Mouse (Mus musculus) adrenal gland, adult 18-20 months (tissue): ENCODE results near the gene Inafm2. TPM values are rescaled to one million over a fixed set of nuclear protein-coding genes. Genes with fewer than 3 reads are reported as not detected.

Experiments
- DNase-seq, 2 experiments: peaks; one replicate each; pipeline ENCODE4 v3.0.0; 2021 to 2022; ENCODE audit warnings: low spot score in 2 of 2
- total RNA-seq, 2 experiments: library from RNA; stranded (reverse); gene quantifications; 1 replicate in 1 of 2; 2 replicates in 1 of 2; pipeline ENCODE4 v1.2.3; 2021

Gene Inafm2
- total RNA-seq, 2 experiments from 2014 or later = 35.2 to 40.1 TPM

DNA sequence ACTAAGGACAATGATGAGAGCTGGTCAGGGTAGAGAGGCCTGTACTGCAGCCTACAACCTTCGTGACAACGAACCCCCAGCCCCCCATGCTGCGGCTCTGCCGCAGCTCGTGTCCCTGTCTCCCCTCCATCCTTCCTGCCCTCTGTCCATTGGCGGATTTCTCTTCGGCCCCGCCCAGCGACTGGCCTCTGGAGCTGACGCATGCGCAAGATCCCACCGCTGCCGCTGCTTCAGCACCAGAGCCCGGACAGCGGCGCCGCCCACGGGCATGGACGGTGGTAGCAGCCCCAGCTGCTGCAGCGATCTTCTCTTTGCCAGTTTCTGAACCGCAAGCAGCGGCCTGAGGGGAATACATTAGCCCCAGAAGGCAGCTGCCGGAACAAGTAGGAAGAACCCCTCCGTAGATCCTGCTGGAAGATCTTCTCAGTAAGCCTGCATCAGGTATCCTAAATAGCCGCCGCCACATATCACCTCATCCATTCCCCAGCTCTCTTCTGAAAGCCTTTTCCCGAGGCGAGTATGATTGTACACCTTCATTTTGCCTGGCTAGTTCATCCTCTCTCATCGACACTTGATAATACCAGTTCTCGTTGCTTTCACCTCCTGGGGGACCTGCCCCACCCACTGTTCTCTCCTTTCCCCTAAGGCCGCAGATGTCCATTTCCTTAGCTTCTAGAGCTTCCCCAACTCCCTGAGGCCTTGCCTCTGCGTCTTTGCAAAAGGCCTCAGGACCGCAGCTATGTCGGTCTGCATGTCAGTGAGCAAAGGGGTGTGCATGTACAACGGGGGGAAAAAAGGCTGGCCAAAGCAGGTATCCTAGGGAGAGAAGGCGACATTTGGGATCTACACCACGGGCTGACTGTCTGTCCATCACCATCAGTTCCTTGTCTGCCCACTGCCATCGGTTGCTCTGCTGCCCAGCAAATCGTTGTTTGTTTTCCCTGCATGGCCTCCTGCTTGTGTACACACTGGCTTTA is 34.2 kb downstream of the Inafm2 start, which contains the start of gene Disp2:
Gene Disp2 (plus strand): TSS at position 216 of the 977 bp plus-strand sequence.
- DNase-seq = peak; percentile 91 to 93

GRCm38 (mm10) chr2:118781115-118781514 is 35.6 kb downstream of the Inafm2 start:
- DNase-seq = no peak

- DNase-seq = no peak
These were observed 36.7 kb downstream of the Inafm2 start for GRCm38 (mm10) chr2:118782303-118782702.

DNA sequence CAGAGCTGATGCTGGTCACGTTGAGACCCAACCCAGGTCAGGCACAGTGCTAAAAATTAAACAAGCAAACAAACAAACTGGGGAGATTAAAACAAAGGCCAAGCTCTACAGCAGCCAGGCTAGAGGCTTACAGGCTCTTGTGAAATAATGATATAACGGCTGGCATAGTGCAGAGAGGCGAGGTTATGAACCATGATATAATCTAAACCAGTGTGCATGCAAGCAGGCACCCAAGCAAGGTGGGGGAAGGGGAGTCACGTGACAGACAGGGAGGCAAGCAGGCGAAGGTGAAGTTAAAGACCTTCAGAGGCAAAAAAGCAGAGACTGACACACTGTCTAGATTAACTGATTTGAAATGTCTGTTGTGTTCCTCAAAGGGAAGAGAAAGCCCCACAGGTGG is 37.5 kb downstream of the Inafm2 start:
- no peak for DNase-seq

DNA sequence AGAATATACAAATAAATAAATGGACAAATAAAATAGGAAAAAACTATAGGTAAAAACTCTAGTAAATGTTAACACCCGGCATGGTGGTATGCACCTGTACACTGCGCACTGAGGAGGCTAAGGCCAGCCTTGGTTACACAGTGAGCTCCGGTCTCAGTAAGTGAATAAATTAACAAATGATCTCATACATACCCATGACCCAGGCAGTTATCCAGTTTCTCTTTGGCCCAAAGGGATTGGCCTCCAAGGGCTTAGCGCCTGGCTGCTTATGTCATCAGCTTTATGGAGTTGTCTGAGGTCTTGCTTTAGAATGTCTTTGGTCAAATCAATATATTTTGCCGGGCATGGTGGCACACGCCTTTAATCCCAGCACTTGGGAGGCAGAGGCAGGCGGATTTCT is 38.1 kb downstream of the Inafm2 start:
- DNase-seq = no peak

GRCm38 (mm10) chr2:118786525-118786924 is 41.0 kb downstream of the Inafm2 start:
- DNase-seq = no peak

GRCm38 (mm10) chr2:118789501-118789900 is 43.9 kb downstream of the Inafm2 start:
- no peak for DNase-seq

DNA sequence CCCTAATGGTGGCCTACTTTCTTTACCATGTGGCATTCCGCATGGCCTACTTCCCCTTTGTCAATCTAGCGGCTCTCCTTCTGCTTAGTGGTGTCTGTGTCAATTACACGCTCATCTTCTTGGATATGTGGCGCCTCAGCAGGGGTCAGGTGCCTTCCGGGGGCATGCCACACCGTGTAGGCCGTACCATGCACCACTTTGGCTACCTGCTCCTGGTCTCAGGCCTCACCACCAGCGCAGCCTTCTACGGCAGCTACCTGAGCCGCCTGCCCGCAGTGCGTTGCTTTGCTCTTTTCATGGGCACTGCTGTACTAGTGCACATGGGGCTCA is 44.6 kb downstream of the Inafm2 start:
- DNase-seq = no peak

DNA sequence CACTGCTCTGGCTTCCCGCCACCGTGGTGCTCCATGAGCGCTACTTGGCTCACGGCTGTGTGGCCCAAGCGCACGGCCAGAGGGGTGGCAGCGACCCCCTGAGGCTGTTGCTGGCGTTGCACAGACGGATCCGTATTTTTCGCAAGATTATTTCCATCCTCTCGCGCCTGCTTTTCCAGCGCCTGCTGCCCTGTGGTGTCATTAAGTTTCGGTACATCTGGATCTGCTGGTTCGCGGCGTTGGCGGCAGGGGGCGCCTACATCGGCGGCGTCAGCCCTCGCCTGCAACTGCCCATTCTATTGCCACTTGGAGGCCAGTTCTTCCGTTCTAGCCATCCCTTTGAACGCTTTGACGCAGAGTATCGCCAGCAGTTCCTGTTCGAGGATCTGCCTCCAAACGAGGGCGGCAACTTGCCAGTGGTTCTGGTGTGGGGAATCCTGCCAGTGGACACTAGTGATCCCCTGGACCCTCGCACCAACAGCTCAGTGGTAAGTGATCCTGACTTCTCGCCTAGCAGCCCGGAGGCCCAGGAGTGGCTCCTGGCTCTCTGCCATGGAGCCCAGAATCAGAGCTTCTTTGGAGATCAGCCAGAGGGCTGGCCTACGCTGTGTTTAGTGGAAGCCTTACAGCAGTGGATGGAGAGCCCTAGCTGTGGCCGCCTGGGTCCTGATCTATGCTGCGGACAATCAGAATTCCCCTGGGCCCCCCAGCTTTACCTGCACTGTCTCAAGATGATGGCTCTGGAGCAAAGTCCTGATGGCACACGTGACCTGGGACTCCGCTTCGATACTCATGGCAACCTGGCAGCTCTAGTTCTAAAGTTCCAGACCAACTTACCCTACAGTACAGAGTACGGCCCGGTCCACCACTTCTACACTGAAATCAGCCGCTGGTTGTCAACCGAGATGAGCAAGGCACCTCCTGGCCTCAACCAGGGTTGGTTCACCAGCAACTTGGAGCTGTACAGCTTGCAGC is 45.3 kb downstream of the Inafm2 start:
- DNase-seq = peak; percentile 70 to 73

DNA sequence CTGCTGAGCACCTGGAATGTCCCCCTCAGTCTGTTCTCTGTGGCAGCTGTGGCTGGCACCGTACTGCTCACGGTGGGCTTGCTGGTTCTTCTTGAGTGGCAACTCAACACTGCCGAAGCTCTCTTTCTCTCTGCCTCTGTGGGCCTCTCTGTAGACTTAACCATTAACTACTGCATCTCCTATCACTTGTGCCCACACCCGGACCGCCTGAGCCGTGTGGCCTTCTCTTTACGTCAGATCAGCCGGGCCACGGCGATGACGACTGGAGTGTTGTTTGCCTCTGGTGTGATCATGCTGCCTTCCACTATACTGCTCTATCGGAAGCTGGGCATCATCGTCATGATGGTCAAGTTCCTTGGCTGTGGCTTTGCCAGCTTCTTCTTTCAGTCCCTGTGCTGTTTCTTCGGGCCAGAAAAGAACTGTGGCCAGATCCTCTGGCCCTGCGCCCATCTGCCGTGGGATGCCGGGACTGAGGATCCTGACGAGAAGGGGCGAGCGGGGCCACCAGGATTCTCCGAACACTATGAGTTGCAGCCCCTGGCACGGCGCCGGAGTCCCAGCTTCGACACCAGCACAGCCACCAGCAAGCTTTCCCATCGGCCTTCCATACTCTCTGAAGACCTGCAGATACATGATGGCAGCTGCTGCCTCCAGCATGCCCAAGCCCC is 46.2 kb downstream of the Inafm2 start:
- DNase-seq = no peak

DNA sequence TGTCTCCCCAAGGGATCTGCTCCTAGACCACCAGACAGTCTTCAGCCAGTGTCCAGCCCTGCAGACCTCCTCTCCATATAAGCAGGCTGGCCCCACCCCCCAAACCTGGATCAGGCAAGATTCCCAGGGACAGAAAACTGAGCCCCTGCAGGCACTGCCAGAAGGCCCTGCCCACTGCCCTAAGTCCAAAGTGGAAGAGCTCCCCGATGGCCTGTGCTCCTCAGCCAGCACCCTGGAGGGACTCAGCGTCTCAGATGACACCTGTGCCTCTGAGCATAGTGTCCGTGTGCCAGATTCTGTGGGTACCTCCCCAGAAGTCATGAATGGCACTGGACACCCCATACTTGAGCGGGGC is 46.7 kb downstream of the Inafm2 start:
- no peak for DNase-seq

DNA sequence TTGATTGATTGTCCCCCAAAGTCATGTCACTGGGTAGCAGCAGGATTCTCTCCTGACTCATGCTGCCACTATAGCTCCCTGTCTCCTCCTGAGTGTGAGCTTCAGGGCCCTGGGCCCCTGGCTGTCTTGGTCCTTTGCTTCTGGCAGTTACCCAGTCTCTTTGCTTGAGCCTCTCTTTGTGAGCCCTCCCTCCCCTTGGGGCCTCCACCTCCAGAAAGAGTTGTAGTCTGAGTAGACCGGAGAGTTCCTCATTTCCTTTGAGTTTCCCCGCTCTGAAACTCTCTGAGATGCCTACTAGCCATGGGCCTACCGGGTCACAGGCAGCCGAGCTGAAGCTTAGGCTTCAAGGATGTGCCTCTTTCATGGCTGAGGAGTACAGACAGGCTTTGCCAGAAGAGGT is 48.1 kb downstream of the Inafm2 start:
- no peak for DNase-seq

Other genes starting within 250 kb of the Inafm2 start
- 1 to 10 TPM; 6.6 to 6.8 TPM for gene Bmf, start 196.1 kb upstream of the Inafm2 start, total RNA-seq
- 1 to 10 TPM; 1.3 to 2.5 TPM for gene Bub1b, start 147.5 kb upstream of the Inafm2 start, total RNA-seq
- gene Pak6, start 82.5 kb upstream of the Inafm2 start, total RNA-seq = 10 to 100 TPM; 11.5 to 19.4 TPM
- under 1 TPM; 0.06 to 0.40 TPM for gene Ankrd63, start 41.8 kb upstream of the Inafm2 start, total RNA-seq
- gene Plcb2, start 17.3 kb upstream of the Inafm2 start, total RNA-seq = 1 to 10 TPM; 2.5 to 2.8 TPM
- gene Ccdc9b, start 16.9 kb downstream of the Inafm2 start, total RNA-seq = 1 to 10 TPM; 2.8 to 5.1 TPM
- not detected for gene Phgr1, start 27.0 kb downstream of the Inafm2 start, total RNA-seq
- gene Disp2, start 34.0 kb downstream of the Inafm2 start, total RNA-seq = 10 to 100 TPM; 32.1 to 32.7 TPM
- 1 to 10 TPM; 1.2 to 1.5 TPM for gene Knstrn, start 68.2 kb downstream of the Inafm2 start, total RNA-seq
- 100 to 1,000 TPM; 205 to 414 TPM for gene Ivd, start 116.2 kb downstream of the Inafm2 start, total RNA-seq
- gene Bahd1, start 154.6 kb downstream of the Inafm2 start, total RNA-seq = 10 to 100 TPM; 37.4 to 39.4 TPM
- gene Chst14, start 180.7 kb downstream of the Inafm2 start, total RNA-seq = 1 to 10 TPM; 7.3 to 9.0 TPM